Mouse (Mus musculus): ENCODE results near the gene Bhlha9.
A peak's percentile ranks its signal among the peaks of the same experiment; 100 is the strongest.

The Bhlha9 gene

GRCm38 (mm10) chr11:76652838-76653334, 19.4 kb upstream of the Bhlha9 start:
- peaks cover 10% of the 10 kb centered on the region for H3K27me3 ChIP-seq (ENCODE audit: insufficient read depth, low read length)
- H3K4me3 ChIP-seq (replicated peaks; ENCODE audit: low read length), result no peak overlapping the region
- TF ChIP-seq POU5F1 (IDR thresholded peaks at IDR 0.05; ENCODE audit: borderline replicate concordance, low read length) (no peak), NANOG (IDR thresholded peaks at IDR 0.05; ENCODE audit: borderline replicate concordance, low read length) (no peak), CTCF (conservative IDR thresholded peaks at IDR 0.05; ENCODE audit: low read length) (no peak)
- H3K4me1 ChIP-seq (replicated peaks; ENCODE audit: low read depth, low read length), result peaks cover 23% of the 10 kb centered on the region
- no peaks in the 10 kb centered on the region for H3K9me3 ChIP-seq (ENCODE audit: low read length)
- H3K36me3 ChIP-seq (ENCODE audit: insufficient read depth, low read length), result no peaks in the 10 kb centered on the region

GRCm38 (mm10) chr11:76655106-76655505, 17.2 kb upstream of the Bhlha9 start:
- H3K4me3 ChIP-seq (replicated peaks; ENCODE audit: low read length), result no peak overlapping the region
- TF ChIP-seq NANOG (IDR thresholded peaks at IDR 0.05; ENCODE audit: borderline replicate concordance, low read length) (no peak), CTCF (conservative IDR thresholded peaks at IDR 0.05; ENCODE audit: low read length) (peak; percentile 64)
- no peaks in the 10 kb centered on the region for H3K36me3 ChIP-seq (ENCODE audit: insufficient read depth, low read length)
- H3K4me1 ChIP-seq (replicated peaks; ENCODE audit: low read depth, low read length), result peaks cover 37% of the 10 kb centered on the region
- H3K9me3 ChIP-seq (ENCODE audit: low read length), result no peaks in the 10 kb centered on the region
- peaks cover 4% of the 10 kb centered on the region for H3K27me3 ChIP-seq (ENCODE audit: insufficient read depth, low read length)

GRCm38 (mm10) chr11:76657450-76657970, 14.8 kb upstream of the Bhlha9 start:
- H3K4me3 ChIP-seq (replicated peaks; ENCODE audit: low read length), result 0 out of 2 replicates have a peak overlapping the region, but pooled peaks have one; percentile 3
- H3K27me3 ChIP-seq (ENCODE audit: insufficient read depth, low read length), result no peaks in the 10 kb centered on the region
- H3K36me3 ChIP-seq (ENCODE audit: insufficient read depth, low read length), result no peaks in the 10 kb centered on the region
- H3K9me3 ChIP-seq (ENCODE audit: low read length), result no peaks in the 10 kb centered on the region
- peaks cover 43% of the 10 kb centered on the region for H3K4me1 ChIP-seq (replicated peaks; ENCODE audit: low read depth, low read length)
- peak; percentile 80; the same call in 1 of the 2 replicates for TF ChIP-seq NANOG (IDR thresholded peaks at IDR 0.05; ENCODE audit: borderline replicate concordance, low read length)
- no peak for TF ChIP-seq POU5F1 (IDR thresholded peaks at IDR 0.05; ENCODE audit: borderline replicate concordance, low read length)
- no peak for TF ChIP-seq CTCF (conservative IDR thresholded peaks at IDR 0.05; ENCODE audit: low read length)

- H3K4me1 ChIP-seq (replicated peaks; ENCODE audit: low read depth, low read length), result peaks cover 49% of the 10 kb centered on the region
- no peaks in the 10 kb centered on the region for H3K36me3 ChIP-seq (ENCODE audit: insufficient read depth, low read length)
- no peak overlapping the region for H3K4me3 ChIP-seq (replicated peaks; ENCODE audit: low read length)
- peaks cover 10% of the 10 kb centered on the region for H3K27me3 ChIP-seq (ENCODE audit: insufficient read depth, low read length)
- no peaks in the 10 kb centered on the region for H3K9me3 ChIP-seq (ENCODE audit: low read length)
- TF ChIP-seq CTCF (conservative IDR thresholded peaks at IDR 0.05; ENCODE audit: low read length) (no peak), POU5F1 (IDR thresholded peaks at IDR 0.05; ENCODE audit: borderline replicate concordance, low read length) (no peak), NANOG (IDR thresholded peaks at IDR 0.05; ENCODE audit: borderline replicate concordance, low read length) (no peak)
These were observed 12.9 kb upstream of the Bhlha9 start for GRCm38 (mm10) chr11:76659138-76659930.

GRCm38 (mm10) chr11:76661790-76662468, 10.3 kb upstream of the Bhlha9 start:
- Histone ChIP-seq H3K4me1 (replicated peaks; ENCODE audit: low read depth, low read length) (peaks cover 52% of the 10 kb centered on the region), H3K36me3 (ENCODE audit: insufficient read depth, low read length) (no peaks in the 10 kb centered on the region), H3K9me3 (ENCODE audit: low read length) (no peaks in the 10 kb centered on the region), H3K4me3 (replicated peaks; ENCODE audit: low read length) (no peak overlapping the region), H3K27me3 (ENCODE audit: insufficient read depth, low read length) (peaks cover 36% of the 10 kb centered on the region)
- TF ChIP-seq CTCF (conservative IDR thresholded peaks at IDR 0.05; ENCODE audit: low read length), result no peak
- TF ChIP-seq NANOG (IDR thresholded peaks at IDR 0.05; ENCODE audit: borderline replicate concordance, low read length), result no peak
- no peak for TF ChIP-seq POU5F1 (IDR thresholded peaks at IDR 0.05; ENCODE audit: borderline replicate concordance, low read length)

GRCm38 (mm10) chr11:76666002-76666649, 6.1 kb upstream of the Bhlha9 start:
- no peaks in the 10 kb centered on the region for H3K36me3 ChIP-seq (ENCODE audit: insufficient read depth, low read length)
- peaks cover 22% of the 10 kb centered on the region for H3K4me1 ChIP-seq (replicated peaks; ENCODE audit: low read depth, low read length)
- no peaks in the 10 kb centered on the region for H3K9me3 ChIP-seq (ENCODE audit: low read length)
- TF ChIP-seq CTCF (conservative IDR thresholded peaks at IDR 0.05; ENCODE audit: low read length) (no peak), POU5F1 (IDR thresholded peaks at IDR 0.05; ENCODE audit: borderline replicate concordance, low read length) (no peak), NANOG (IDR thresholded peaks at IDR 0.05; ENCODE audit: borderline replicate concordance, low read length) (no peak)
- H3K27me3 ChIP-seq (ENCODE audit: insufficient read depth, low read length), result peaks cover 76% of the 10 kb centered on the region
- peak overlapping the region; percentile 62 for H3K4me3 ChIP-seq (replicated peaks; ENCODE audit: low read length)

- no peaks in the 10 kb centered on the region for H3K9me3 ChIP-seq (ENCODE audit: low read length)
- H3K36me3 ChIP-seq (ENCODE audit: insufficient read depth, low read length), result no peaks in the 10 kb centered on the region
- peaks cover 93% of the 10 kb centered on the region for H3K27me3 ChIP-seq (ENCODE audit: insufficient read depth, low read length)
- TF ChIP-seq CTCF (conservative IDR thresholded peaks at IDR 0.05; ENCODE audit: low read length), result no peak
- TF ChIP-seq NANOG (IDR thresholded peaks at IDR 0.05; ENCODE audit: borderline replicate concordance, low read length), result no peak
- TF ChIP-seq POU5F1 (IDR thresholded peaks at IDR 0.05; ENCODE audit: borderline replicate concordance, low read length), result no peak
- H3K4me3 ChIP-seq (replicated peaks; ENCODE audit: low read length), result no peak overlapping the region
- peaks cover 20% of the 10 kb centered on the region for H3K4me1 ChIP-seq (replicated peaks; ENCODE audit: low read depth, low read length)
These were observed 4.5 kb upstream of the Bhlha9 start for GRCm38 (mm10) chr11:76667807-76668206.

Measured in E14TG2a.4 (cell line).